Mouse (Mus musculus) midbrain, embryonic 13.5 days (tissue): ENCODE measurements around the gene Atp8a2. TPM values are rescaled to one million over a fixed set of nuclear protein-coding genes. Genes with fewer than 3 reads are reported as not detected.

ENCODE experiments used
- ATAC-seq: fragments of 200-750 bp; cut with Nextera tagmentation; 2 replicates; pipeline ENCODE4 v1.8.0; 2017; ENCODE audit warnings: mild to moderate bottlenecking, moderate TSS enrichment, moderate library complexity
- H3K27ac ChIP-seq: fragments of 300-500 bp; sonication (generic); 2 replicates; pipeline ENCODE4 v1.5.1; 2015; ENCODE audit warnings: inconsistent platforms, mild to moderate bottlenecking, moderate library complexity
- H3K27me3 ChIP-seq: fragments of 300-500 bp; sonication (generic); 2 replicates; pipeline ENCODE4 v1.6.1; 2015; ENCODE audit warnings: mild to moderate bottlenecking, inconsistent platforms
- H3K36me3 ChIP-seq: fragments of 300-500 bp; sonication (generic); 2 replicates; pipeline ENCODE4 v1.6.1; 2015; ENCODE audit warnings: mild to moderate bottlenecking, inconsistent platforms
- H3K4me1 ChIP-seq: fragments of 300-500 bp; sonication (generic); replicated peaks from 2 replicates; pipeline ENCODE4 v1.6.1; 2015; ENCODE audit warnings: inconsistent platforms
- H3K4me2 ChIP-seq: fragments of 300-500 bp; sonication (generic); replicated peaks from 2 replicates; pipeline ENCODE4 v1.6.1; 2015; ENCODE audit warnings: moderate library complexity, mild to moderate bottlenecking, inconsistent platforms
- H3K4me3 ChIP-seq: fragments of 300-500 bp; sonication (generic); replicated peaks from 2 replicates; pipeline ENCODE4 v1.5.1; 2015; ENCODE audit warnings: mild to moderate bottlenecking, inconsistent platforms
- H3K9ac ChIP-seq: fragments of 300-500 bp; sonication (generic); replicated peaks from 2 replicates; pipeline ENCODE4 v1.6.1; 2015; ENCODE audit warnings: mild to moderate bottlenecking, inconsistent platforms
- H3K9me3 ChIP-seq: fragments of 300-500 bp; sonication (generic); 2 replicates; pipeline ENCODE4 v1.6.1; 2016; ENCODE audit warnings: mild to moderate bottlenecking, inconsistent platforms
- WGBS: fragments of 180-500 bp; shearing (Covaris S2); methylation state at CpG from one replicate; pipeline ENCODE4 v1.1.7; 2015; 5-methylcytosine and 5-hydroxymethylcytosine counted together
- polyA plus RNA-seq: library from polyadenylated mRNA; unstranded; fragments of >200 nt; fragmentation: Nextera tagmentation; extraction: Ambion mirVana; gene quantifications from 2 replicates; pipeline ENCODE4 v1.2.1, GENCODE M21; 2015

Atp8a2 gene
- polyA plus RNA-seq, 1 experiment from 2014 or later = 28.1 TPM

GRCm38 (mm10) chr14:59890107-59890506 is 306.9 kb downstream of the Atp8a2 start:
- H3K4me2 ChIP-seq = no peak overlapping the region
- WGBS = 86% methylated on average over 7 of the region's 7 CpGs
- H3K9ac ChIP-seq = no peak overlapping the region
- no peak overlapping the region for H3K27ac ChIP-seq
- no peaks in the 10 kb centered on the region for H3K36me3 ChIP-seq
- H3K4me1 ChIP-seq = peaks cover 12% of the 10 kb centered on the region
- H3K4me3 ChIP-seq = no peak overlapping the region
- no peak for ATAC-seq
- H3K27me3 ChIP-seq = no peaks in the 10 kb centered on the region
- no peaks in the 10 kb centered on the region for H3K9me3 ChIP-seq

DNA sequence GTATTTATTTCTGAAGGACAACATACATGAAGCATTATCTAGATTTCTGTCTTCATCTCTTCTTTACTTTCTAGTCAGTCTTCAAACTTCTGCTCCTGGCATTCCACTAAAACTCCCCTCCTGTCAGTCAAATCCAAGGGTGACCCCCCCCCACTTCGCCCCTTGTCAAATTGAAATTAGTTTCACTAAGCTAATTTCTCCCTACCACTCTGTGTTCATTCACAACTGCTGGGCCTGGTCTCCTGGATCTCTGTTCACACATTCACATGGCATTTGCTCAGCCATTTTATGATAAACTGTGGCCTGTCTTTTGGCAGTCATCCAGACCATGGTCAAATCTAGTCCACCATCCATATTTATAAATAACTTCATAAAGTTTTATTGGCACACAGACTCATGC is 308.5 kb downstream of the Atp8a2 start:
- no peak overlapping the region for H3K9ac ChIP-seq
- H3K9me3 ChIP-seq = no peaks in the 10 kb centered on the region
- H3K4me3 ChIP-seq = no peak overlapping the region
- no peak overlapping the region for H3K27ac ChIP-seq
- H3K36me3 ChIP-seq = no peaks in the 10 kb centered on the region
- H3K4me2 ChIP-seq = no peak overlapping the region
- ATAC-seq = no peak
- H3K4me1 ChIP-seq = peaks cover 12% of the 10 kb centered on the region
- WGBS = 85% methylated on average over 1 of the region's 1 CpGs
- no peaks in the 10 kb centered on the region for H3K27me3 ChIP-seq

GRCm38 (mm10) chr14:59888046-59888445 is 308.9 kb downstream of the Atp8a2 start:
- no peaks in the 10 kb centered on the region for H3K9me3 ChIP-seq
- no peak overlapping the region for H3K27ac ChIP-seq
- H3K36me3 ChIP-seq = no peaks in the 10 kb centered on the region
- H3K4me3 ChIP-seq = no peak overlapping the region
- WGBS = 88% methylated on average over 6 of the region's 6 CpGs
- H3K9ac ChIP-seq = no peak overlapping the region
- peaks cover 12% of the 10 kb centered on the region for H3K4me1 ChIP-seq
- no peaks in the 10 kb centered on the region for H3K27me3 ChIP-seq
- ATAC-seq = no peak
- H3K4me2 ChIP-seq = no peak overlapping the region

- Histone ChIP-seq H3K4me1 (peaks cover 12% of the 10 kb centered on the region), H3K27me3 (no peaks in the 10 kb centered on the region), H3K36me3 (no peaks in the 10 kb centered on the region), H3K4me3 (no peak overlapping the region), H3K4me2 (no peak overlapping the region), H3K9ac (no peak overlapping the region), H3K27ac (no peak overlapping the region), H3K9me3 (no peaks in the 10 kb centered on the region)
- 54% methylated on average over 15 of the region's 15 CpGs for WGBS
- 0 out of 2 replicates have a peak, but pooled peaks have one; percentile 27 for ATAC-seq
Observed at GRCm38 (mm10) chr14:59887061-59887861, 309.7 kb downstream of the Atp8a2 start.

- Histone ChIP-seq H3K9ac (no peak overlapping the region), H3K4me3 (no peak overlapping the region), H3K4me1 (peaks cover 10% of the 10 kb centered on the region), H3K36me3 (no peaks in the 10 kb centered on the region), H3K4me2 (no peak overlapping the region), H3K27me3 (no peaks in the 10 kb centered on the region), H3K9me3 (no peaks in the 10 kb centered on the region), H3K27ac (no peak overlapping the region)
- ATAC-seq = no peak
- 89% methylated on average over 10 of the region's 10 CpGs for WGBS
Observed at GRCm38 (mm10) chr14:59883517-59884069, 313.4 kb downstream of the Atp8a2 start.

DNA sequence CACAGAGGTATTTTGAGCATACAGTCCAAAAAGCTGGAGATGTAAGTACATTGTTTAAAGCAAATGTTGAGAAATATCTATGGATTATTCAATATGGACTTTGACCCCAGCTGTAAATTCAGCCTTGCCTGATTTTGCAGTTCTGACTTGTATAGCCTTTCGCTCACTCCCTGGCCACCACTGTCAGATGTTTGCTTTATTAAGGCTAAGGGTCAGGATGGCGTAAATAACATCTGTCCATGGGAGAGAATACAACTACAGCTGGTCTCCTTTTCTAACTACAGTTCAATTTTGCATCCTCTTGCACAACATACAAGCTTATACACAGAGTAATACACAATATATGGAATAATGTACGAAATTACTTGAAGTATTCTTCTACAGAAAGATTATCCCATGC is 316.1 kb downstream of the Atp8a2 start:
- 83% methylated on average over 3 of the region's 3 CpGs for WGBS

DNA sequence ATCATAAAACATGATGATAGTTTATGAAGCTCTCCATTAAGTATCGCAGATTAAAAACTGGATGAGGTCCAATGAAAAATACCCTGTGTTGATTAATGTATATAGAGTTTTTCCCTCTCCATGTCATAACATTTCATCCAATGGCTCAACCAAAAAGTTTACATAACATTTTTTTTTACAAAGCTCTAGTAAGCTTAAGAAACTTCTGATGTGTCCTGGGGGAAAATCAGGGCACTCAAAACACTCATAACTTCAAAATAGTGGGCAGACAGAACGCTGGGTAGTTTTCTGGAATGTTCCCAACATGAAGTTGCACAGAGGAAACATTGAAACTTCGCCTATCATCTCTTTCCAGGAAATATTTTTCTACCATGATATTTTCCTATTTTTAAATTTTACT is 318.7 kb downstream of the Atp8a2 start:
- no peaks in the 10 kb centered on the region for H3K9me3 ChIP-seq
- H3K4me1 ChIP-seq = no peaks in the 10 kb centered on the region
- H3K4me3 ChIP-seq = no peak overlapping the region
- H3K4me2 ChIP-seq = no peak overlapping the region
- ATAC-seq = no peak
- H3K27me3 ChIP-seq = no peaks in the 10 kb centered on the region
- no peaks in the 10 kb centered on the region for H3K36me3 ChIP-seq
- no peak overlapping the region for H3K27ac ChIP-seq
- no peak overlapping the region for H3K9ac ChIP-seq
- WGBS = 94% methylated on average over 3 of the region's 3 CpGs

More for the DNA sequence above, 316.1 kb downstream of the Atp8a2 start:
- ATAC-seq = no peak
- no peaks in the 10 kb centered on the region for H3K4me1 ChIP-seq
- H3K4me2 ChIP-seq = no peak overlapping the region
- H3K27me3 ChIP-seq = no peaks in the 10 kb centered on the region
- H3K9me3 ChIP-seq = no peaks in the 10 kb centered on the region
- H3K9ac ChIP-seq = no peak overlapping the region
- no peaks in the 10 kb centered on the region for H3K36me3 ChIP-seq
- no peak overlapping the region for H3K4me3 ChIP-seq
- H3K27ac ChIP-seq = no peak overlapping the region

DNA sequence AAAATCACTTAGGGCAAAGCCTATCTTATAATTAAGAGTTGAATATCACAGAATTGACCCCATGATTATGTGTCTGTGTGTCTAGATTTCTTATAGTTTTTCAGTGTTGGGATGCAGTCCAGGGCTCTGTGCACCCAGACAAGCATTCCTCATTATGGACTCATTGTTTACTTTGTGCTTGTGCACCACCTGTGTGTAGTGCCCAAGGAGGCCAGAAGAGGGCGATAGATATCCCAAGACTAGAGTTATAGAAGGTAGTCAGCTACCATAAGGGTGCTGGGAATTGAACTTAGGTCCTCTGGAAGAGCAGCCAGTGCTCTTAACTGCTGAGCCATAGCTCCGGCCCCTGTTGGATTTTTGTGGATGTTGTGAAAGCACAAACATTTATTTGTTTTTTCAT is 320.5 kb downstream of the Atp8a2 start:
- H3K36me3 ChIP-seq = no peaks in the 10 kb centered on the region
- no peak for ATAC-seq
- no peak overlapping the region for H3K4me2 ChIP-seq
- H3K9me3 ChIP-seq = no peaks in the 10 kb centered on the region
- H3K27me3 ChIP-seq = no peaks in the 10 kb centered on the region
- H3K4me3 ChIP-seq = no peak overlapping the region
- no peak overlapping the region for H3K27ac ChIP-seq
- H3K4me1 ChIP-seq = no peaks in the 10 kb centered on the region
- WGBS = 78% methylated on average over 2 of the region's 2 CpGs
- no peak overlapping the region for H3K9ac ChIP-seq

DNA sequence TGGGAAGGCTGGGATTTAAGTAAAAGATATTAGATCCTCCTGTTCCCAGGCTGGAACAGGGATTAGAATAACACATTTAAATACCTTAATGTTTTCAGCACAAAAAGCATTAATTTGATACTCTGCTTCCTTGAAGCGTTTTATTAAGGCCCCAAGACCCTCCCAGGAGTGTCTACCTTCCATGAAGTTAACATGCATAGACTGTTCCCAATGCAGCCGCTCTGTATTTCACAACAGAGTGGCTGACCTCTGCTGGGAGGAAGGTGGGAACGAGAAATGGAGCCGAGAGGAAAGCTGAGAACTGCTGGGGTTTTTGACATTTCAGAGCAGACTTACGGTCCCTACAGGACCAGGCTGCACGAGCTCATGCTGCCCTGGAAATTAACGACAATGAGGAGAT is 328.6 kb downstream of the Atp8a2 start:
- peaks cover 10% of the 10 kb centered on the region; the same call in 1 of the 2 replicates for H3K4me1 ChIP-seq
- H3K4me2 ChIP-seq = no peak overlapping the region
- WGBS = 77% methylated on average over 7 of the region's 7 CpGs
- no peak overlapping the region for H3K27ac ChIP-seq
- H3K4me3 ChIP-seq = no peak overlapping the region
- peaks cover 4% of the 10 kb centered on the region; the same call in 1 of the 2 replicates for H3K9me3 ChIP-seq
- H3K9ac ChIP-seq = no peak overlapping the region
- H3K27me3 ChIP-seq = peaks cover 2% of the 10 kb centered on the region; the same call in 1 of the 2 replicates
- no peak for ATAC-seq
- no peaks in the 10 kb centered on the region for H3K36me3 ChIP-seq

GRCm38 (mm10) chr14:59867749-59868148 is 329.2 kb downstream of the Atp8a2 start:
- no peak overlapping the region for H3K4me2 ChIP-seq
- H3K27ac ChIP-seq = no peak overlapping the region
- no peaks in the 10 kb centered on the region for H3K36me3 ChIP-seq
- H3K27me3 ChIP-seq = peaks cover 2% of the 10 kb centered on the region; the same call in 1 of the 2 replicates
- peak; percentile 69; the same call in 1 of the 2 replicates for ATAC-seq
- peaks cover 11% of the 10 kb centered on the region for H3K4me1 ChIP-seq
- H3K9me3 ChIP-seq = peaks cover 4% of the 10 kb centered on the region; the same call in 1 of the 2 replicates
- 69% methylated on average over 7 of the region's 7 CpGs for WGBS
- no peak overlapping the region for H3K9ac ChIP-seq
- no peak overlapping the region for H3K4me3 ChIP-seq

DNA sequence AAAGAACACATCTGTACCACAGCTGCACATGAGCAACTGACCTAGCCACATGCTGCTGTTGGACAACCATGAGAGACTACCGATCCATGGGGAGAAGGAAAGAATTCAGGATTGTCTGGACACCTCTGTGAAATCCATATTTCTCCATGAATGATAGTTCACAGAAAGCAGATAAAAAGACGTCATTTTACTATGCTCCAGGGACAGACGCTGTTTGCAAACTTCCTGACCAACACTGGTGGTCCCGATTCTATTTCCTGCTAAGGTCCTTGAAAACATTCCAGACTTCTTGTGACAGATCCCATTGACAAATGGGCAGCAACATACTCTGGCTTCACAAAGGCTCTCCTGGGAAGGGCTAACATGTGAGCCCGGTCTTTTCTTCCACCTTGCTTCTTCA is 331.0 kb downstream of the Atp8a2 start:
- Histone ChIP-seq H3K4me3 (no peak overlapping the region), H3K36me3 (no peaks in the 10 kb centered on the region), H3K4me1 (peaks cover 18% of the 10 kb centered on the region), H3K9ac (no peak overlapping the region), H3K27ac (no peak overlapping the region), H3K27me3 (peaks cover 2% of the 10 kb centered on the region; the same call in 1 of the 2 replicates), H3K9me3 (peaks cover 4% of the 10 kb centered on the region; the same call in 1 of the 2 replicates), H3K4me2 (no peak overlapping the region)
- no peak for ATAC-seq
- 85% methylated on average over 5 of the region's 5 CpGs for WGBS

DNA sequence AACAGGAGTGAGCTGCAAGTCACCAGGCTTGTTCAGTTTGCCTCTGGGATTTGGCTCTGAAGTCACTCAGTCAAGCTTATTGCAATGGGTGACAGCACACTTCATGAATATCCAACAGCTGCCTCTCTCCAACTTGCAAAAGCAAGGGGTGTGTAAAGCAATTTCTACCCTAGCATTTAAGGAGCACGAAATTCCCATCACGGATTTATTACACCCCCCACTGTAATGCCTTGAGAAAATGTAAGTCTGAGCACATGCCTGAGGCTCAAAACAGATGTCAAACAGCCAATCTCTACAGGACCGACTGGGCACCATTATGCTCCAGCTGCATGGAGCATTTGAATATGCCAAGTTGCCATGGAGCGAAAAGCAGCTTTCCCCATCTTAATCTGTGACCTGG is 334.6 kb downstream of the Atp8a2 start:
- WGBS = 53% methylated on average over 4 of the region's 4 CpGs
- Histone ChIP-seq H3K9ac (no peak overlapping the region), H3K4me2 (no peak overlapping the region), H3K4me1 (peaks cover 9% of the 10 kb centered on the region), H3K4me3 (no peak overlapping the region), H3K27me3 (peaks cover 2% of the 10 kb centered on the region; the same call in 1 of the 2 replicates), H3K36me3 (no peaks in the 10 kb centered on the region), H3K27ac (no peak overlapping the region), H3K9me3 (peaks cover 4% of the 10 kb centered on the region; the same call in 1 of the 2 replicates)
- ATAC-seq = no peak
